Mouse (Mus musculus) CH12.LX (cell line): ENCODE results near the gene Ifitm5.

Source experiments
- CHD1 ChIP-seq: IDR thresholded peaks from 2 replicates; pipeline ENCODE4 v1.6.1; 2012; ENCODE audit warnings: low read depth, low read length, improper control_type of control experiment, inconsistent platforms
- EP300 ChIP-seq: IDR thresholded peaks from 2 replicates; pipeline ENCODE4 v1.6.1; 2011; ENCODE audit warnings: low read length, improper control_type of control experiment
- JUND ChIP-seq: conservative IDR thresholded peaks from 2 replicates; pipeline ENCODE4 v1.6.1; 2011; ENCODE audit warnings: low read depth, low read length, improper control_type of control experiment
- MAFK ChIP-seq: IDR thresholded peaks from 2 replicates; pipeline ENCODE4 v1.6.1; 2011; ENCODE audit warnings: low read length, improper control_type of control experiment; ENCODE audit not compliant: insufficient replicate concordance
- MXI1 ChIP-seq: IDR thresholded peaks from 2 replicates; pipeline ENCODE4 v1.6.1; 2011; ENCODE audit warnings: mild to moderate bottlenecking, low read depth, low read length, improper control_type of control experiment
- NELFE ChIP-seq: IDR thresholded peaks from 2 replicates; pipeline ENCODE4 v1.6.1; 2011; ENCODE audit warnings: low read depth, low read length, improper control_type of control experiment
- RCOR1 ChIP-seq: conservative IDR thresholded peaks from 2 replicates; pipeline ENCODE4 v1.6.1; 2012; ENCODE audit warnings: low read depth, mild to moderate bottlenecking, inconsistent platforms, low read length, improper control_type of control experiment
- SIN3A ChIP-seq: IDR thresholded peaks from 2 replicates; pipeline ENCODE4 v1.6.1; 2012; ENCODE audit warnings: low read length, improper control_type of control experiment, inconsistent platforms
- TBP ChIP-seq: conservative IDR thresholded peaks from 2 replicates; pipeline ENCODE4 v1.6.1; 2011; ENCODE audit warnings: low read depth, low read length, improper control_type of control experiment
- USF1 ChIP-seq: IDR thresholded peaks from 2 replicates; pipeline ENCODE4 v1.6.1; 2014; ENCODE audit warnings: low read depth, mild to moderate bottlenecking, inconsistent platforms, low read length, improper control_type of control experiment
- ZC3H11A ChIP-seq: IDR thresholded peaks from 2 replicates; pipeline ENCODE4 v1.6.1; 2012; ENCODE audit warnings: low read depth, mild to moderate bottlenecking, inconsistent platforms, low read length, improper control_type of control experiment

DNA sequence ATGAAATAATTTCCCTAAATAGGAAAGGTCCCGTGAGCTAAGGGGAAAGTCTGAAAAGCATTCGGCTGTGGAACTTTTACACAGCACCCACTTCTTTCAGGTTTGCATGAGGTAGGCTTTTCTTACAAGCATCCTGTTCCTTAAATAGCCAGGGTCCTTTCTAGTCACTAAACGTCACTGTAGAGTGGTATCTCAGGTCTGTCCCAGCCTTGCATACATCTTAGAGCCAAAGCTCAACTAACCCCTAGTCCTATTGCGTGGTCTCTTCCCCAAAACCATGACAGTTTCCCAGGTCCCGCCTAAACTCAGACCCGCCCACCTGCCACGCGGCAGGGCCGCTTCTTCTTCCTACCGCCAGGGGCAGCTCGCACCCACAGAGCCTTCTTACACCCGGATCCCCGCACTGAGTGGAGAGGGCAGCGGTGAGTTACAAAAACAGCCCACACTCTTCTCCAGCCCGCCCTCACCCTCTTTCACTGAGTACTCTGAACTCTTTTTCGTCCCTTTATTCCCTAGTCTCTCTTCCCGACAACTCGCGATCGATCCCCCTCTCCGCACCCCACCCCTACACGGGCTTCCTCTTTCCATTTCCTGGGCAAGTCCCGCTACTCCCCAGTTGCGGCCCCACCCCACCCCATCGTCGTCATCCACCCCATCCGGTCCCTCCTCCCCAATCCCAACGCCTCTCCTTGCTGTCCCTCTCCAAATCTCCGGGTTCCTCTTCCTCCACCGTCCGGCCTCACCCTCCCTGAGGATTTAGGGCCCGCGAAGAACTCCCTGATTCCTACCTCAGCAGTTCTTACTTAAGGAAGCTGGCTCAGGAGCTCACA, 8.7 kb downstream of the Ifitm5 start, which contains the start of gene Pgghg:
- TF ChIP-seq ZC3H11A, result no peak
- peak; percentile 47; the same call in 1 of the 2 replicates for TF ChIP-seq MAFK
- TF ChIP-seq EP300, result peak; percentile 76
- TF ChIP-seq USF1, result no peak
- no peak for TF ChIP-seq JUND
- peak; percentile 91 for TF ChIP-seq SIN3A
- TF ChIP-seq TBP, result peak; percentile 84
- peak; percentile 63; the same call in 1 of the 2 replicates for TF ChIP-seq NELFE
- TF ChIP-seq CHD1, result no peak; the same call in 1 of the 2 replicates
- peak; percentile 91; the same call in 1 of the 2 replicates for TF ChIP-seq MXI1
- TF ChIP-seq RCOR1, result peak; percentile 71
